Mouse (Mus musculus) adrenal gland, adult 10 weeks (tissue): ENCODE data around the gene Cyb5b. TPM values are rescaled to one million over a fixed set of nuclear protein-coding genes. Genes with fewer than 3 reads are reported as not detected.

Experiments
- polyA plus RNA-seq: library from polyadenylated mRNA; stranded (reverse); fragments of 350-450 nt; fragmentation: Illumina TruSeq; extraction: RNeasy Lipid Tissue Mini Kit (QIAGEN cat#74804); gene quantifications from one replicate; pipeline ENCODE4 v1.2.3, GENCODE M21; 2014; ENCODE audit warnings: low read depth, low replicate concordance

The Cyb5b gene
- polyA plus RNA-seq: 1,323 TPM

GRCm38 (mm10) chr8:107150404-107151157 lies at the start of gene Cyb5b:
Gene Cyb5b (plus strand): TSS chr8:107150640.

Other genes with a start within 250 kb of the Cyb5b start
- gene Sntb2, start 214.9 kb upstream of the Cyb5b start, polyA plus RNA-seq: 36.1 TPM
- 53.2 TPM for gene Vps4a, start 119.4 kb upstream of the Cyb5b start, polyA plus RNA-seq
- gene Pdf, start 102.0 kb upstream of the Cyb5b start, polyA plus RNA-seq: 108 TPM
- gene Cog8, start 94.0 kb upstream of the Cyb5b start, polyA plus RNA-seq: 37.6 TPM
- 12.5 TPM for gene Nip7, start 93.8 kb upstream of the Cyb5b start, polyA plus RNA-seq
- not detected for gene Tmed6, start 85.0 kb upstream of the Cyb5b start, polyA plus RNA-seq
- gene Terf2, start 54.1 kb upstream of the Cyb5b start, polyA plus RNA-seq: 32.7 TPM
- gene Nfat5, start 142.8 kb downstream of the Cyb5b start, polyA plus RNA-seq: 226 TPM